ENCODE assay signal across 7 mouse cellular contexts in genomic region chr9:118833413-118833812, GRCm38 (mm10).
"Had no signal": no experiment of that assay in that cellular context is flagged by ENCODE, and none has a peak within 500 bp of the region (broad histone marks: within the 10 kb centered on the region; RNA-seq: fewer than 3 reads in every experiment).

No protein-coding gene starts in this region.

- DNase-seq: lung, adult 2 months; lung, postnatal 14 days; lung, postnatal 36 days; right cerebral cortex, postnatal 14 days; thymus, adult 2 months; thymus, postnatal 25 days; thymus, postnatal 4 days had no signal
